Mouse (Mus musculus) adrenal gland, adult 2 months (tissue): Measurements from ENCODE around the gene Ndufa4l2. TPM values are rescaled to one million over a fixed set of nuclear protein-coding genes. Genes with fewer than 3 reads are reported as not detected.

Experiments
- DNase-seq: peaks from one replicate; pipeline ENCODE4 v3.0.0; 2021
- polyA plus RNA-seq: library from polyadenylated mRNA; depleted of rRNA; stranded (reverse); fragments of >200 nt; gene quantifications from 2 replicates; pipeline ENCODE4 v1.2.3, GENCODE M21; 2012
- total RNA-seq, 2 experiments: library from RNA; stranded (reverse); gene quantifications; 2 replicates each; pipeline ENCODE4 v1.2.3; 2021

Gene Ndufa4l2
- total and polyA plus RNA-seq, 3 experiments: 45.8 to 86.0 (median 53.5) TPM

DNA sequence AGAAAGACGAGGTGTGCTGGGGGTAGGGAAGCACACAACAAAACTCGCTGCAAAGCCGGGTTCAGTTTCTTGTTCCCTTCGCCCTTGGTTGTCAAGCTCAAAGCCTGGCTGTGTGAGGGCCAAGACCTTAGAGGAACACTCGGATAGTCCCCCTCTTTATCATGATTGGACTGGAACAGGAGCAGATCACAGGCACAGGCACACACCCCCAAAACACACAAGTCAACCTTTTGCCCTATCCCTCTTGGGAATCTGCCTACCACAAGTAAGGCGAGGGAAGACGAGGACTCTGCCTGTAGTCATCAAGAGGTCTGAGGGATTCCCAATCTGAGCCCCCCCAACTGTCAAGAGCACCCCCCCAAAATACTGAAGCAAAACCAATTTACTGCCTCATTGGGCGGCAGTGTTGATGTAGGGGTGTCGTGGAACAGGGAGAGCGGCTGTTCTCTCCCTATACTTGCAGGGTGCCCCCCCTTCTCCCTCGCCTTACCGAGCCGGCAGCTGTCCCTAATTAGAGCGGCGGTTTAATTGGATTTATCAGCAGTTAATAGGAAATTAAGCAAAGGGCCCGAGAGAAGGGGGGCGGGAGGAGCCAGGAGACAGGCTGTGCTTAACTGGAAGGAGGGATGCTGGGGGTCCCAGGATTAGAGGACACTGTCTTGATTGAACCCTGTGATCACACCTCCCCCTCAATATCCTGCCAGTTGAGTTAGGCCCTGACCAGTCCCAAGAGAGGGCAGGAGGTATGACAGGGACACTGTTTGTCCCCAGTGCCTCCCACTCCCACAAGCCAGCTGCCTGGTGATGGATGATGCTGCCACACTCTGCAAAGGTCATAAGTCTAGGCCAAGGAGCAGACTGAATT lies 4.7 kb upstream of the Ndufa4l2 start:
- no peak for DNase-seq

DNA sequence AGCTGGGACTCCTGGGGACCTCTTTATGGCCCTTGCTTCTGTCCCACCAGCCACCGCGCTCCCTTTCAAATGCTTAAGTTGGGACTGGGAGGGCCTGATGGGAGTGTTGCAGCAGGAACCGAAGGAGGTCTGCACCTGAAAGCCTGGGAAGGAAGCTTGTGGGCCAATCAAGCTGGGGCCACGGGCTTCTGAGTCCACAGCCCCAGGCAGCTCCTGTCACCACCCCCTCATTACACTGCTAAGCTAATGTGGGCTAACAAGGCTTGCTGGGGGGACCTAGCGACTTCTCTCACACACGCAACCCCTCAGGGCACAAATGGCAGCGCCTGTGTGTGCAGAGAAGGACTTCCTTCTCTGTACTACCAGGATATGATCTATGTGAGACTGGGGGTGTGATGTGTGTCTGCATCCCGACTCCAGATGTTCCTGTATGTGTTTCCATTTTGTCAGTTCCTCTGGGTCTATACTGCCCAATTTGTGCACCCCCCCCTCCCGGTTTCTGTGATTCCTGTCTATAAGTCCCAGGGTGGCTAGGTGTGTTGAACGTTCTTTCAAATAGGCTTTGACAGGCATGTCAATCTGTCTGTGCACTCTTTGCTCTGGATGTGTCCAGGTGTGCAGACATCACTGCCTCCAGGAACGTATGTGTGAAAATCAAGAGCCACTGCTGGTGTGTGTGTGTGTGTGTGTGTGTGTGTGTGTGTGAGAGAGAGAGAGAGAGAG lies 3.7 kb upstream of the Ndufa4l2 start:
- DNase-seq: no peak

DNA sequence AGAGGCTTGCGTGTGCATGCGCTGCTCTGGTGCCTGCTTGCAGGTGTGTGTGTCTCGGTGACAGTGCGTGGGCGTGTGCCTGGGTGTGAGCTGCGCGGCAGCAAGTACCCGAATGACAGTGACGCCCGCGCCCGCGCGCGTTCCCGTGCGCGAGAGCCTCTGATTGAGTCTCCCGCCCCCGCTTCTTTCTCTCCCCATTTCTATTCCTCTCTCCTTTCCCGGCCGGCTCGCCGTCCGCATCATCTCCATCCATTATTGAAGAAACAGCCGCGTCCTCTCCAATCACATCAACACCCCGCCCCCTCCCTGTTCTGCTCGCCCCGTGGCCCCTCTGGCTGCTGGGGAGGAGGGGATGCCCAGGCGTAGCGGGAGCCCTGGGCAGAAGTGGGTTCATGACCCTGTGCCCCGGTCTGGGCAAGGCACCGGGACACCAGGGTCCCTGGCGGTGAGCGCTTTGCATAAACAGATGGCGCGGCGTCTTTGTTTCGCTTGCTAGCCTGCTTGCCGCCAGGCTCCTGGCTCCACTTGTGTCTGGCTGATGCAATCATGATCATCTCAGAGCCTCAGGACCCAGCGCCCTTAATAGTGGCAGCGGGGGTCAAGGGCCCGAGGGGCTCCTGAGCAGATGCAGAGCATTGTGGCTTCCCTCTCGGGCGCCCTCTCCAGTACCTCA lies 3.0 kb upstream of the Ndufa4l2 start:
- DNase-seq: peak; percentile 58

DNA sequence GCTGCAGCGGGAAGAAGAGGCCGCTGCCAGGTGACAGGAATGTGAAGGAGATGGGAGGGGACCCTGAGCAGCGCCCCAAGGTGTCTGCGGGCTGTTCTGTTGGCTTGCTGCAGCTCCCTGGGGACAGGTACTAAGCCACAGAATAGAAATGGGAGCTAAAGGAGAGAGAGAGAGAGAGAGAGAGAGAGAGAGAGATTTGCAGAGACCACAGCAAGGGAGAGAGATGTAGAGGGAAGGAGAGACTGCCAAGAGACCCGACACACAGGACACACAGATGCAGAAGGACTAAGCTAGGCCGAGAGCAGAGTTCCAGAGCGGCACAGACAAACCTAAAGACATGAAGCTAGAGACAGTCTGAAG lies 2.5 kb upstream of the Ndufa4l2 start:
- DNase-seq: no peak

DNA sequence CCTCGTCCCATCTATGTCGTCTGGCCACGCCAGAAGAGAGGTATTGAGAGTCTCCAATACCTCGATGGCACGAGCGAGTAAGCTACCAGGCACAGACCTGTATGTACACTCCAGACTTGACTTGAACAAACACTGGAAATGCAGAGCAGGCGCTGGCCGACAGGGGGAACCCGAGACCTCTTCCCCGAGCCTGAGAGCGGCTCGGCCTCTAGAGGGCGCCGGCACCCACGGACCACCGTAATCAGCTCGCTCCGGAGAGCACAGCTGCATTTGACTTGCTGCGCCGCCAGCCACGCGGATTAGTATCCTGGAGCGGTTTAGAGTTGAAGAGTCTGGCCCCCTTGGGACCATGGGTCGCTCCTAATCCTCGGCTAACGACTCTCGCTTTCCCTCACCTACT lies 2.0 kb upstream of the Ndufa4l2 start:
- peak; percentile 93 for DNase-seq

DNA sequence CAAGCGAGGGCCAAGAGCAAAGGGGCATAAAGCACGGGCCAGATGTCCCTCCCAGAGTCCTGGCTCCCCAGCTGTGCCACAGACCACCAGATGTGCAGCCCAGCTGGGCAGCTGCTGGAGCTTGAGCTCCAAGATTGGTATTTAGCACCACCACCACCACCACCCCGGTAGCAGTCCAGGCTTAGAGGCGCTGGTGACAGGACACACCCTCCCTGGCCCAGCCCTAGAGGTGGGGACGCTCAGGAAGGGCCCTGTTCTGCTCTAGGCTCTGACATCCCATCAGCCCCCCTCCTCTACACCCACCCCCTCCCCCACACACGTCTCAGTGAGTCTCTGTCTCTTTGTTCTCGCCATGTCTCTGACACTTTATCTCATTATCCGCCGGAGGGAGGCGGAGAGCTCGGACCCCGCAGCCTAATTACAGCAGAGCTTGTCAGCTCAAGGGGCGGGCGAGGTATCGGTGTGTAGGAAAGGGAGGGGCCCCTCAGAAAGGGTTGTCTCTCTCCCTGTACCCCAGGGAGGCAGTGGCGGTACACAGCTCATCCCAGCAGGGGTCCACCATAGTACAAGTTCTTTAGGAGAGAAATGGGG lies 1.2 kb upstream of the Ndufa4l2 start:
- no peak for DNase-seq

DNA sequence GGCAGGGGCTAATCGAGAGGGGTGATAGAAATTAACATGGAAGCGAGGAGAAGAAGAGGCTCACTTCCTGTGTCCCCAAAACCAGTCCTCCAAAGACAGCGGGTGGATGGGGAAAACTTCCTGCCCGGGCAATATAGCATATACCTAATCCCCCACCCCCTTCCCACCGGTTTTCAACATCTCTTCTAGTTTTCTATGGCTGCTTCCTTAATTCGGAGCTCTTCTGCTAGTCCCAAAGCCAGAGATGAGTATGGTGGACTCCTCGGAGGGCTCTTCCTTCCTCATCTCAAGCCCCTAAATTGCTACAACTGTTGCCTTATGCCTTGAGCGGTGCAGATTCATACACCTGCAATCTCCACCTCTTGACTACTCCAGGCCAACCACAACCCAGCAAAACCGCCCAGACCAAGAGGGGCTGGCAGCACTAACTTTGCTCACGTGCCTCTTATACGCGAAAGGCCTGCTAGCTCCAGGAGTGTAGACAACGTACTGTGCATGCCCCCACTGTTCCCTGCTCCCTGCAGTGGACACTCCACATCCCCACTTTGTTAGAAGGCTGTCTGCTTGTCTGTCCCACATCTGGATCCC lies 562 bp upstream of the Ndufa4l2 start:
- DNase-seq: no peak

DNA sequence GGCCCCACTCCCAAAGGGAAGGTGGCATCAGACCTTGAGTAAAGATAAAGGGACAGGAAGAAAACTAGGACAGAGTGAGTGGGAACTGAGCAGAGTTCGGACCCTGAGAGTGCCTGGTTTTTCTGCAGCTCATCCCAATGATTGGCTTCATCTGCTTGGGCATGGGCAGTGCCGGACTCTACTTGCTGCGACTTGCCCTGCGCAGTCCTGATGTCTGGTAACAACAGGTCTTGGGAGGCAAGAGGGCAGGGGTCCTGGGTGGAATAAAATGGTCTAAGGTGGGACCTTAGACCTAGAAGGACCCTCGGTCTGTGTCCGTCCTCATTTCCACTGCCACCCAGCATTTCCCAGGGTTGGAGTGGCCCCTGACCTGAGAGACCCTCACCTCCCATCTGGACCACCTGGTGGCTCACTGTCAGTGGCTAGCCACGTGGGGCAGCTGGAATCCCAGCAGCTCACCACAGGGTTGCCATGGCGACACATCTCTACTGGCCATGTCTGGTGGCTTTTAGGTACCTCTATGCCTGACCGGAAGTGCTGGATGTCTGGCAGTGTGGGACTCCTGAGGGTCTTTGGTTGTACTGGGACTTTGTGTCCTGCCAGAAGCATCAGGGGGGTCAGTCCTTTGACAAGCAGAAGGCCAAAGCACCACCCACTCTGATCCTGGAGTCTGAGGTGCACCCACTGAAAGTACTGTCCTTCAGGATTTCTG lies 660 bp downstream of the Ndufa4l2 start:
- DNase-seq: no peak

DNA sequence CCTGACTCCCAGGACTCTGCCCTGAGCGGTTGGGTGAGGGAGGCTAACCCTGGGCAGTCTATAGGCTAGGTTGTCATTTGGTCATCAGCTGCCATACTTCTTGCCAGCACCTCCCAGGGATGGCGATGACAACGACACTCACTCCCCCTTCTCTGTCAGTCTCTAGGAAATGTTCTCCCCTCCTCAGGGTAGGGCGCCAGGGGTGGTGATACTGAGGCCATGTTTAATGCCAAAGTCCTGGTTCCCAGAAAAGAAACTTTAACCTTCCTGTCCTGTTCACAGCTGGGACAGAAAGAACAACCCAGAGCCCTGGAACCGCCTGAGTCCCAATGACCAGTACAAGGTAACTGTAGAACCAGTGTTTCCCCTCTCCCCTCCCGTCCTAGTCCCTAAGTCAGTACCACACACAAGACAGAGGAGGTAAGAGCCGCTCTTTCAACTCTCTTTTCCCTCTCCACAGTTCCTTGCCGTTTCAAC lies 1.3 kb downstream of the Ndufa4l2 start:
- DNase-seq: no peak

DNA sequence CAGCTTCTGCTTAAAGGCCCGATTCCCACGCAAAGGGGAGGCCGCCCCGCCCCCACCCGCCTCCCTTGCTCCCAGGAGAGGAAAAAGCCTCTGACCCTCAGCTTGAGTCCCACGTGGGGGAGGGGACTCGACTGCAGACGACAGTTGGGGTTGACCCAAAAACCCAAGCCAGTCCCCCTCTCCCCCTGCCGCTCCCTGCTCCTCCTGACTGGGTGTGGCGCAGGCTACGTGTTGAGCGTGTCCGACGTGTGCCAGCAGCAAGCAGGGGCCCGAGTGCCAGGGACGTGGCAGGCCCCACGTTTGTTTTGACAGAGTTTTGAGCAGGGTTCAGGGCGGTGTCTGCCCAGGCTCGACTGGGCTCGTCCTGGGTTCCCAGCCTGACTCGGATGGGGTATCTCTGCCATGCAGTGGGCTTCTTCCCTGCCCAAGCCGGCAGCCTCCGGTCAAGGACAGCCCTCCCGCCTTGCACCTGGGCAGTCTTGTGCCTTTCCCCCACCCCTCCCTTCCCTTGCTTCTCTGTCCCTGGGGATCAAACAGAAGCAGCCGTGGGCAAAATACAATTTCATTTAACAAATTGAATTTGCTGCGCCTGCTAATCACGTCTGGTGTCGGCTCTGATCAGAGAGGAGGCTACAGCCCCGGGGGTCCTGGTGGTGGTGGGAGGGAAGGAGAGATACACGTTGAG lies 2.0 kb downstream of the Ndufa4l2 start:
- DNase-seq: peak; percentile 41

DNA sequence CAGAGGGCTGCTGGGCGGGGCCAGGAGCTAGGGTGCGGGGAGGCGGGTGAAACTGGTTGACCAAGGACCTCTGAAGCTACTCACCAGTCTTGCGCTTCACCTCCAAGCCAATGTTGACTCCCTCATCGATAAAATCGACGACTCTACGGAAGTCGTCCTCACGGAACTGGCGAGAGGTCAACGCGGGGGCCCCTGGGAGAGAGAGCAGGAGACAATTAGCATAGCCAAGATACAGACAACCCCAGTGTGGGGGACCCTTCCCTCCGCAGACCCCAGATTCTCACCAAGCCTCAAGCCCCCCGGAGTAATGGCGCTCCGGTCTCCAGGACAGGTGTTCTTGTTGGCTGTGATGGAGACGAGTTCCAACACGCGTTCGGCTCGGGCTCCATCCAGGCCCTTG lies 3.2 kb downstream of the Ndufa4l2 start:
- no peak for DNase-seq

DNA sequence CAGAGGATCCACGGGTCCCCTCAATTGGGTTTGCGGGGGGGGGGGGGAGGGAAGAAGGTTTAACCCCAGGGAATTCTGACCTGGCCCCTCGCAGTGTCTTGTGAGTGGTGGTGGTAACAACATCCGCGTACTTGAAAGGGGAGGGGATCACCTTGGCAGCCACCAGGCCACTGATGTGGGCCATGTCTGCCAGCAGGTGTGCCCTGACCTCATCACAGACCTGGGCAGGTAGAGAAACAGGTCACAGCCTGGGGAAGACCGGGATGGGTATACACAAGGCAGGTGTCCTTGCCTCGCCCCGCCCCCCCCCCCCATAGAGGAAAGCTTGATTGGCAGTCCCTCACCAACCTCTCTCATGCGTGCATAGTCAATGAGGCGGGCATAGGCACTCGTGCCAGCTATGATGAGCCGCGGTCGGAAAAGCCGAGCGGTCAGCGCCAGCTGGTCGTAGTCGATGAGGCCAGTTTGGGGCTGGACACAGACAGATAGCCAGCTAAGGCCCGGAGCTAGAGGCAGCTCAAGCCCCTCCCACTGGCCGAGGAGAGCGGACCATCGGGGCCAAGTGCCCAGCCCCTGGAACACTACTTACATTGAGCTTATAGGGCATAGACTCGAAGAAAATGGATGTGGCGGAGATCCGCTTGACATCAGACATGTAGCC lies 4.4 kb downstream of the Ndufa4l2 start:
- no peak for DNase-seq

DNA sequence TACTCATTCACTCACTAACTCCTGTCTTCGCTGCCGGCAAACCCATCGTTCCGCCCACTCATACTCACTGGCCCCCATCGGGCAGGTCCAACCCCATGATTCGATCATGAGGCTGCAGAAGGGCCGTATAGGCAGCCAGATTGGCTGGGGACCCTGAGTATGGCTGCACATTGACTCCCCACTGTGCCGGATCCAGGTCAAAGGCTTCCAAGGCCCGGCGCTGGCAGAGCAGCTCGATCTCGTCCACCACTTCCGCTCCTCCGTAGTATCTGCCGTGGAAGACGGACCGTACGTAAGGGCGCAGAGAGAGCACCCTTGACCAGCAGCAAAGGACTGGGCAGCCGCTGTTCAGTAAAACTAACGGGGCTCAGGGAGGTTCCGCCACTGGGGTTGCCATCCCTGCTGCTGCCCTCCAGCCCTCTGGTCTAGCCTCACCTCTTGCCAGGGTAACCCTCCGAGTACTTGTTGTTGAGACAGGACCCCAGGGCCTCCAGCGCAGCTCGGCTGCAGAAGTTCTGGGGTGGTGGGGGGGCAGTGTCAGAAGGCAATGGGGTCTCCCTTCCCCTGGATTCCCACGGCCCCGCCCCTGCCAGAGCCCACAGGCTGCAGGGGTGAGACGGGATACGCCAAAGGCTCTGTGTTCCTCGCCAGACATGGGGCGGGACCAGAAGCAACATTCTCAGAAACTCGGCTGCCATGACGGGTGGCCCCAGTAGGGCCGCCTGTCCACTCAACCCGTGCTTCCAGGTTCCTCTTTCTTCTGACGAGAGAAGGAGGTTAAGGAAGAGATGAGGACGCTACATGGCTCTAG lies 5.3 kb downstream of the Ndufa4l2 start:
- DNase-seq: no peak

DNA sequence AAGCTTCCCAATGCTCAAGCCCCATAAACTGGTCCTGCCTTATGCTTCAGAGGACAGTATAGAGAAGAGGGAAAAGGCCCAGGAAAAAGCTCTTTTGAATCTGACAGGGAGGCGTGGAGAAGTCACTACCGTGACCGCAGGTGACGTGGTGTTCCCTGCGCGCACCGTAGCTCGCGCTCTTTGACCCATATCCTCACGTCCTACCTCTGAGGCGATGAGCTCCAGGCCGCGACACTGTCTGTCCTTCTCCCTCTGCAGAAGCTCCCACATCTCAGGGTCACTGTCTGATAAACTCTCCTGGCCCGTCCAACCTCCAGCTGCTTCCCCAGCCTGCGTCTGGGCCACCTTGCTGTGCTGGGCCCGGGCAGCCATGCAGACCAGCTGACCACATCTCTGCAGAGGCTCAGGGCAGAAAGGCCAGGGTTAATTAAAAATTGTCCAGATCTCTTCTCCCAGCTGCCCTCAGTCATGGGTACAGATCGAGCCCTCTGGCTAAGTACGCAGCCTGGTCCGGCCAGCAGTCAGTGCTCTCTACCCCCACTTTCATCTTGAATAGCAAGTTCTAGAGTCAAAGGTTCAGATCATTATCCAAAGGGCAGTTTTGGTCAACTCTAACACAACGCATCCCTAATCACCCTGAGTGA lies 6.1 kb downstream of the Ndufa4l2 start:
- DNase-seq: no peak

DNA sequence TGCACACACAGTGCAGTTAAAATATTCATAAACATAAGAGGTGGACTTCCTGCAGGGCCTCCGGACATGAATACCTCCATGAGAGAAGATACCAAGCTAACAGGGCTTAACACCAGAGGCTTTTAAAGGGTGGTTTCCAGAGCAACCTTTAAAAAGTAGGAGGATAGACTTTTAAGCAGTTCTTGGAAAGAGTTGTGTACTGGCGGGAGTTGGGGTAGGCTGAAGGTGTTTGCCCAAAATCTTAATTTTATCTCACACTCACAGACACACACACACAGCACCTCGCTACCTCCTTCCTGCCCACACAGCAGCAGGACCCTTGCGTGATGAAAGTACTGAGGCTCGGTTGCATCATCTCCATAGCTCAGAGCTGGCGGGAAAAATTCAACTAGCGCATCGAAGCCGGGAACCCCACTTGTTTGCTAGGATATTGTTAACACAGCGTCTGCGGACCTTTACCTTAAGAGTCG lies 6.9 kb downstream of the Ndufa4l2 start:
- DNase-seq: no peak

DNA sequence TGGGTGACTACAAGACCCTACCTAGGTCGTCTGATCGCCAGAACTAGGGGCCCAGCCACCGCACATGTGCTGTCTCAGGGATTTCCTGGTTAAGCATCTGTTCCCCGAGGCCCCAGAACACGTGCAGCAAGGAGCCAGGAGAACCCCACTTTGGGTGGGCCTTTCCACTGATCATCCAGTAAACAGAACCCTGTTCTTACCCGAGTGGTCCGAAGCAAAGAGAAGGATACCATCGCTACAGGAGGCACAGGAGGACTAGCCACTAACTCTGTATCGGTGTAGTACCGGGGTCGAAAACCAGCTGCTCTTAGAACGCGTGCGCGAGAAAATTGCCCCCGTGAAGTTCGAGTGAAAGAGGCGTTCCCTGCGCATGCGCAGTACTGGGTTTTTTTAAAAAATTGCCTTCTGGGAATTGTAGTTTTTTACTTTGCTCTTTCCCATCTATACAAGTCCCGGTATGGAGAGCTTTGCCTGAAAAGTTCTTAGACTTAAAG lies 7.4 kb downstream of the Ndufa4l2 start, which contains the start of gene Shmt2:
Shmt2 (minus strand) TSS at position 357 of the 494 bp plus-strand sequence.
- peak; percentile 83 for DNase-seq

DNA sequence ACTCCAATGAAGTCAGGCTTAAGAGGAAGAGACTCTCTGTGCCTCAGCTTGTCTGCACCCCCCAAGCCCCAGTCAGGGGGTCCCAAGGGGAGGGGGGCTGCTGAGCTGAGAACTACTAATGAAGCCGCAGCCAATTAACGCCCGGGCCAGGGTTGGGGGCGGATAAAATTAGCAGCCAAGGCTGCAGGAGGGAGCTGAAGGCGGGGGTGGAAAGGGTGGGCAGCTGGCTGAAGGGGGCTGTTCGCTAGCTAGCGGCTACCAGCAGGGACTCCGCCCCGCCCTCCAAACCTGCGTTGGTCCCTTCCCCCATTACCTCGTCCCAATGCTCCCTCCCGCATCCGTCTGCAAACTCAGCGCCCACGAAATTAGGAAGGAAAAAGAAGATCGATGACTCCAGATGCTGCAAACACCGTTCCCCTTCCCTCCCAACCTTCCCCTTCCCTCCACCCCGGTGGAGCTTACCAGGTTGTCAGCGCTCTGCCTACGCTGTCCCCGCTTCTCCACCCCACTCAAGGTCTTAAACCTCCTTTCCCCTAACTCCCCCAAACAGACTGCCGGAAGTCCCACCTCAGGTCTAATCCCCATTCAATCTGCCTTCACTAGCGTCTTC lies 10.0 kb downstream of the Ndufa4l2 start:
- no peak for DNase-seq

DNA sequence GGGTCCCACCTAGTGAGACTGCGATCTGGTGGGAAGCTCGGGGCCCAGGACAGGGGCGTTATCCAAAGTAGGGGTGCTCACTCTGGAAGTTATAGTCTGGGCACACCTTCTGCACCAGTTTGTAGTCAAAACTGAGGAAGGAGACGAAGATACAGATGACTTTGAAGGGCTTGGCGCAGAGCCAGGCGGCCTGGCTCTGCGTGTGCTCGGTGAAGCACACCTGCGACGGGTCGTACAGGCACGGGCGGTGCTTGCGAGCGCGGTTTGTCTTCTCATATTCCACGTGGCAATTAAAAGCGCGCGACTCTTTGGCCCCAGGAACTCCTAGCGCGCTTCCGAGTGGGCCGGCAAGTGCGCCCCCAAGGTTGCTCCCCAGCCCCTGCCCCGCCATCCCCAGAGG lies 11.3 kb downstream of the Ndufa4l2 start:
- no peak for DNase-seq
